Mouse (Mus musculus): ENCODE results near the gene Dctn3.
"Not testable (repeated sequence)": the region's sequence is repeated elsewhere in the genome, so short reads cannot be mapped to it uniquely, and the experiment has no call there.

DNA sequence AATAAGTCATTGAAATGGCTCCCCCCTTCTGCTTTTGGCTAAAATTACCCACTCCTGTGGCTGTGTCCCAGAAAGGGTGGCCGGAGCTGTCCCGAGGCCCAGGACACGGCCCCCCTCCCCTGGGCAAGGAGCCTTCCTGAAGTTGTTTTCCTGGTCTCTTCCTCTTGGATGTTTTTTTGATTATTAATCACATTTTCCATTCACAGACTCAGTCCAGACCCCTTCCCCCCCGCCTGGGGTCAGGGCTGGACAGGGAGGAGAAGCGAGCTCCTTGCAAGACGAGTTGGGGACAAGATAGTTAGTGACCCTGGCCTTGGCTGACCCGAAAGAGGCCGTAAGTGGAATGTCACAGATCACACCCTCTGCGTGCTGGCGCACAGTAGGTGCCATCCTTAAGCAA lies 23.2 kb downstream of the Dctn3 start, which contains the start of gene Il11ra1:
- not testable (repeated sequence) for TF ChIP-seq CTCF (IDR thresholded peaks at IDR 0.05; ENCODE audit: control insufficient read depth, insufficient read depth, low read length); POLR2A (IDR thresholded peaks at IDR 0.05; ENCODE audit: borderline replicate concordance, control insufficient read depth, low read depth, low read length)

All from bone marrow, adult 2 months (tissue).